Mouse (Mus musculus) limb, embryonic 10.5 days (tissue): ENCODE results near the gene Chd4. TPM values are rescaled to one million over a fixed set of nuclear protein-coding genes. Genes with fewer than 3 reads are reported as not detected.
A peak's percentile ranks its signal among the peaks of the same experiment; 100 is the strongest.

Experiments used
- DNase-seq: peaks from one replicate; pipeline ENCODE4 v3.0.0-alpha.2; 2017; ENCODE audit warnings: low spot score
- H3K27ac ChIP-seq: fragments of 300-500 bp; sonication (generic); 2 replicates; pipeline ENCODE4 v1.5.1; 2016; ENCODE audit warnings: mild to moderate bottlenecking
- H3K27me3 ChIP-seq: fragments of 300-500 bp; sonication (generic); 2 replicates; pipeline ENCODE4 v1.6.1; 2016; ENCODE audit warnings: low read depth, mild to moderate bottlenecking; ENCODE audit not compliant: poor library complexity, severe bottlenecking
- H3K36me3 ChIP-seq: fragments of 300-500 bp; sonication (generic); 2 replicates; pipeline ENCODE4 v1.6.1; 2016; ENCODE audit warnings: mild to moderate bottlenecking, moderate library complexity
- H3K4me1 ChIP-seq: fragments of 300-500 bp; sonication (generic); 2 replicates; pipeline ENCODE4 v1.6.1; 2016
- H3K4me3 ChIP-seq: fragments of 300-500 bp; sonication (generic); 2 replicates; pipeline ENCODE4 v1.5.1; 2016; ENCODE audit warnings: mild to moderate bottlenecking, moderate library complexity
- H3K9me3 ChIP-seq: fragments of 300-500 bp; sonication (generic); replicated peaks from 2 replicates; pipeline ENCODE4 v1.6.1; 2016; ENCODE audit warnings: mild to moderate bottlenecking
- WGBS: fragments of 180-500 bp; shearing (Covaris S2); methylation state at CpG from one replicate; pipeline ENCODE4 v1.1.7; 2016; 5-methylcytosine and 5-hydroxymethylcytosine counted together
- polyA plus RNA-seq: library from polyadenylated mRNA; unstranded; fragments of >200 nt; fragmentation: Nextera tagmentation; extraction: Ambion mirVana; gene quantifications from 2 replicates; pipeline ENCODE4 v1.2.1, GENCODE M21; 2016

Gene Chd4
- polyA plus RNA-seq, 1 experiment from 2014 or later = 109 TPM

GRCm38 (mm10) chr6:125148251-125148925 is 52.6 kb downstream of the Chd4 start:
- Histone ChIP-seq H3K27ac (peak overlapping the region; percentile 64; the same call in 1 of the 2 replicates), H3K9me3 (no peaks in the 10 kb centered on the region), H3K36me3 (peaks cover 75% of the 10 kb centered on the region), H3K4me1 (peaks cover 57% of the 10 kb centered on the region), H3K4me3 (no peak overlapping the region; the same call in 1 of the 2 replicates), H3K27me3 (no peaks in the 10 kb centered on the region)
- no peak for DNase-seq
- WGBS = 81% methylated on average over 18 of the region's 18 CpGs

- H3K27me3 ChIP-seq = no peaks in the 10 kb centered on the region
- H3K9me3 ChIP-seq = no peaks in the 10 kb centered on the region
- peak overlapping the region; percentile 10; the same call in 1 of the 2 replicates for H3K4me3 ChIP-seq
- 81% methylated on average over 16 of the region's 16 CpGs for WGBS
- H3K27ac ChIP-seq = peak overlapping the region; percentile 64
- no peak for DNase-seq
- H3K4me1 ChIP-seq = peaks cover 54% of the 10 kb centered on the region
- H3K36me3 ChIP-seq = peaks cover 75% of the 10 kb centered on the region
These were observed 53.3 kb downstream of the Chd4 start for GRCm38 (mm10) chr6:125148926-125149568.

DNA sequence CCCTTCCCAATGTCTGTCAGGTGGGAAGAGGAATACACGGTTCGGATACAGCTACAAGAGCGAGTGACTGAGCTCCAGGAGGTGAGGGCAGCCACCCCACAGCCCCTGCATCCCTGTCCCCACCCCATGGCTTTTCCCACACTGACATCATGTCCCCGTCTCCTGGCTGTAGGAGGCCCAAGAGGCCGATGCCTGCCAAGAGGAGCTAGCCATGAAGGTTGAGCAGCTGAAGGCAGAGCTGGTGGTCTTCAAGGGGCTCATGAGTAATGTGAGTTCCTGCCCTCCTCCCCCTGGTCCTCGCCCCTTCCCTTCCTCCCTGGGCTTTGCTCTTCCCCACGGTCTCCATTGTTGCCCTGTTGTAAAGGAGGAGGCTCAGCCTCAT is 53.8 kb downstream of the Chd4 start:
- Histone ChIP-seq H3K36me3 (peaks cover 71% of the 10 kb centered on the region), H3K27ac (peak overlapping the region; percentile 64)

DNA sequence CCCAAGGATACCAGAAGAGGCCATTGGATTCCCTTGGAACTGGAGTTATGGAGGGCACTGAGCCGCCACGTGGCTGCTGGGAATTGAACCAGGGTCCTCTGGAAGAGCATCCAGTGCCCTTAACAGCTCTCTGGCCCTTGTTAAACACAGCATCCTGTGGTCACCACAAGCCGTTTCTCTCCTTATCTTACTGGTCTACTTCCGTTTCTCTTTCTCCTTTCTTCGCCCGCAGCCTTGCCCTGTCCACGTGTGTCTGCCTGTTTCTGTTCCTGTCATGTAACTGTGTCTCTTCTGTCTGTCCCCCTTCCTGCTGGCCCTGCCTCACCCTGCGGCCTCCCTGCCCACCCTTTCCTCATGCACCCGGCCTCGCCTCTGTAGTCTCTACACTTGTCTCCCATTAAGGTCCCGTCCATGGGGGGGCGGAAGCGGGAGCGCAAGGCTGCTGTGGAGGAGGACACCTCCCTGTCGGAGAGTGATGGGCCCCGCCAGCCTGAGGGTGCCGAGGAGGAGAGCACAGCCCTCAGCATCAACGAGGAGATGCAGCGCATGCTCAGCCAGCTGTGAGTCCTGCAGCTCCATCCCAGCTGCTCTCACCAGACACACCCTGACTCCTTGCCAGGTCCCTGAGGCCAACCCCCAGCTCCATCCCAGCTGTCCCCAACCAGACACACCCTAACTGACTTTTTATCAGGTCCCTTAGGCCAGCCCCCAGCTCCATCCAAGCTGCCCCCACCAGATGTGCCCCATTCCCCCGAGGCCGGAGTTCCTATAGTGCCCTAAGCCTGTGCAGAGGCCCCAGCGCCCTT is 56.6 kb downstream of the Chd4 start:
- peaks cover 89% of the 10 kb centered on the region for H3K36me3 ChIP-seq
- DNase-seq = no peak
- H3K27ac ChIP-seq = no peak overlapping the region
- 88% methylated on average over 22 of the region's 22 CpGs for WGBS
- H3K27me3 ChIP-seq = no peaks in the 10 kb centered on the region
- H3K9me3 ChIP-seq = no peaks in the 10 kb centered on the region
- H3K4me1 ChIP-seq = peaks cover 22% of the 10 kb centered on the region
- H3K4me3 ChIP-seq = no peak overlapping the region

More for the DNA sequence above, 53.8 kb downstream of the Chd4 start:
- H3K27me3 ChIP-seq = no peaks in the 10 kb centered on the region
- no peaks in the 10 kb centered on the region for H3K9me3 ChIP-seq
- no peak for DNase-seq
- WGBS = 70% methylated on average over 7 of the region's 7 CpGs
- H3K4me1 ChIP-seq = peaks cover 48% of the 10 kb centered on the region
- no peak overlapping the region for H3K4me3 ChIP-seq

- Histone ChIP-seq H3K27ac (no peak overlapping the region), H3K9me3 (no peaks in the 10 kb centered on the region), H3K36me3 (peaks cover 91% of the 10 kb centered on the region), H3K4me1 (peaks cover 16% of the 10 kb centered on the region), H3K4me3 (no peak overlapping the region), H3K27me3 (no peaks in the 10 kb centered on the region)
- DNase-seq = no peak
- WGBS = 89% methylated on average over 5 of the region's 5 CpGs
These were observed 57.2 kb downstream of the Chd4 start for GRCm38 (mm10) chr6:125153018-125153389.

DNA sequence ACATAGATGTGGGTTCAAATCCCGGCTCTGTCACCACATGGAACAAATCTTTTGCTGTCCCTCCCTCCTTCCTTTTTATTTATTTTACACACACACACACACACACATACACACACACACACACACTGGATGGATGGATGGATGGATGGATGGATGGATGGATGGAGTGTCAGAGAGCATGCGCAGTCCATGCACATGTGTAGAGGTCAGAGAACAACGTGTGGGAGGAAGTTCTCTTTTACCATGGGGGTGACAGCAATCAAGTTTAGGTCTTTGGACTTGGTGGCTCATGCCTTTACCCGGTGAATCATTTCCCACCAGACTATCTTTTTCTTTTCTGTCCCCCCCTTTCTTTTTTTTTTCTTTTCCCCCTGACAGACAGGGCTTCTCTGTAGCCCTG is 57.9 kb downstream of the Chd4 start:
- H3K36me3 ChIP-seq = peaks cover 89% of the 10 kb centered on the region
- peaks cover 9% of the 10 kb centered on the region for H3K4me1 ChIP-seq
- H3K27me3 ChIP-seq = no peaks in the 10 kb centered on the region
- H3K9me3 ChIP-seq = no peaks in the 10 kb centered on the region
- no peak for DNase-seq
- WGBS = 93% methylated on average over 4 of the region's 4 CpGs
- H3K4me3 ChIP-seq = no peak overlapping the region
- no peak overlapping the region for H3K27ac ChIP-seq

DNA sequence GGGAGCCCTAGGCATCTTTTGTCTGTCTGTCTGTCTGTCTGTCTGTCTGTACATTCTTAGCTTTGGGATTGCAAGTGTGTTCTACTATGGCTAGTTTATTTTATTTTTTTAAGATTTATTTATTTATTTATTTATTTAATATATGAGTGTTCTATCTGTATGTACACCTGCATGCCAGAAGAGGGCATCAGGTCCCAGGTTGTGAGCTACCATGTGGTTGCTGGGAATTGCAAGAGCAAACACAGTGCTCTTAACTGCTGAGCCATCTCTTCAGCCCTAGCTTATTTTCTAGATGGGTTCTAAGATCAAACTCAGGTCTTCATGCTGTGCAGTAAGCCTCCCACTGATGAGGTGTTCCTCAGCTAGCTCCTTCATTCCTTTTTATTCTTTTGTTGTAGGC is 58.8 kb downstream of the Chd4 start:
- H3K27me3 ChIP-seq = no peaks in the 10 kb centered on the region
- H3K4me1 ChIP-seq = 0 out of 2 replicates have a peak, but pooled peaks cover under 1% of the 10 kb centered on the region
- no peaks in the 10 kb centered on the region for H3K9me3 ChIP-seq
- no peak for DNase-seq
- no peak overlapping the region for H3K27ac ChIP-seq
- H3K4me3 ChIP-seq = no peak overlapping the region
- peaks cover 89% of the 10 kb centered on the region for H3K36me3 ChIP-seq

- H3K9me3 ChIP-seq = no peaks in the 10 kb centered on the region
- no peak overlapping the region for H3K4me3 ChIP-seq
- H3K4me1 ChIP-seq = no peaks in the 10 kb centered on the region
- H3K27me3 ChIP-seq = no peaks in the 10 kb centered on the region
- WGBS = 90% methylated on average over 8 of the region's 8 CpGs
- H3K36me3 ChIP-seq = peaks cover 91% of the 10 kb centered on the region
- DNase-seq = no peak
- H3K27ac ChIP-seq = no peak overlapping the region
These were observed 59.5 kb downstream of the Chd4 start for GRCm38 (mm10) chr6:125155262-125155661.

GRCm38 (mm10) chr6:125156491-125156890 is 60.7 kb downstream of the Chd4 start:
- peaks cover 11% of the 10 kb centered on the region; the same call in 1 of the 2 replicates for H3K4me1 ChIP-seq
- H3K36me3 ChIP-seq = peaks cover 91% of the 10 kb centered on the region
- H3K27ac ChIP-seq = no peak overlapping the region
- DNase-seq = no peak
- WGBS = 85% methylated on average over 3 of the region's 3 CpGs
- no peak overlapping the region for H3K4me3 ChIP-seq
- no peaks in the 10 kb centered on the region for H3K9me3 ChIP-seq
- H3K27me3 ChIP-seq = no peaks in the 10 kb centered on the region

- Histone ChIP-seq H3K4me1 (peaks cover 13% of the 10 kb centered on the region), H3K27me3 (no peaks in the 10 kb centered on the region), H3K27ac (no peak overlapping the region), H3K4me3 (no peak overlapping the region), H3K36me3 (peaks cover 91% of the 10 kb centered on the region), H3K9me3 (no peaks in the 10 kb centered on the region)
- DNase-seq = no peak
- WGBS = 84% methylated on average over 7 of the region's 7 CpGs
These were observed 61.3 kb downstream of the Chd4 start for GRCm38 (mm10) chr6:125156903-125157614.

DNA sequence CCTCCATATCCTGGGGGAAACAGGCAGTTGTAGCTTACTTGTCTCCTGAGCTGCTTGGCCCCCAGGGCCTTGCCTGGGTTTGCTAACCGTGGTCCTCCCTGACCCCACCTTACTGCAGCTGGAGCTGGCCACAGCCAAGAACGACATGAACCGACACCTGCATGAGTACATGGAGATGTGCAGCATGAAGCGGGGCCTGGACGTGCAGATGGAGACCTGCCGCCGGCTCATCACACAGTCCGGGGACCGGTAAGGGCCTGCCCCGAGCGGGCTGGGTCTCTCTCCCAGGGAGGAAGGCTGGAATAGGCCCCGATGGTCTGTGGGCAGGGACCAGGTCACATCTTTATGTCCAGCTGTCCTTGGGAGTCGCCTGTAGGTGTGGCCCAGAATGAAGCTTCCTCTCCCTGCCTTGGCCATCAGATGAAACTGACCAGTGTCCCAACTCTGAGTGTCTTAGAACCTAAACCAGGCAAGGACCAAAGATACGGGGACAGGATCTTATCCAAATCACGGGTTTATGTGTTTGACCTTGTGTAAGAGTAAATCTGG is 63.2 kb downstream of the Chd4 start:
- WGBS = 93% methylated on average over 15 of the region's 15 CpGs
- Histone ChIP-seq H3K4me3 (no peak overlapping the region), H3K4me1 (peaks cover 27% of the 10 kb centered on the region), H3K9me3 (no peaks in the 10 kb centered on the region), H3K36me3 (peaks cover 90% of the 10 kb centered on the region), H3K27me3 (no peaks in the 10 kb centered on the region), H3K27ac (no peak overlapping the region)
- DNase-seq = no peak

DNA sequence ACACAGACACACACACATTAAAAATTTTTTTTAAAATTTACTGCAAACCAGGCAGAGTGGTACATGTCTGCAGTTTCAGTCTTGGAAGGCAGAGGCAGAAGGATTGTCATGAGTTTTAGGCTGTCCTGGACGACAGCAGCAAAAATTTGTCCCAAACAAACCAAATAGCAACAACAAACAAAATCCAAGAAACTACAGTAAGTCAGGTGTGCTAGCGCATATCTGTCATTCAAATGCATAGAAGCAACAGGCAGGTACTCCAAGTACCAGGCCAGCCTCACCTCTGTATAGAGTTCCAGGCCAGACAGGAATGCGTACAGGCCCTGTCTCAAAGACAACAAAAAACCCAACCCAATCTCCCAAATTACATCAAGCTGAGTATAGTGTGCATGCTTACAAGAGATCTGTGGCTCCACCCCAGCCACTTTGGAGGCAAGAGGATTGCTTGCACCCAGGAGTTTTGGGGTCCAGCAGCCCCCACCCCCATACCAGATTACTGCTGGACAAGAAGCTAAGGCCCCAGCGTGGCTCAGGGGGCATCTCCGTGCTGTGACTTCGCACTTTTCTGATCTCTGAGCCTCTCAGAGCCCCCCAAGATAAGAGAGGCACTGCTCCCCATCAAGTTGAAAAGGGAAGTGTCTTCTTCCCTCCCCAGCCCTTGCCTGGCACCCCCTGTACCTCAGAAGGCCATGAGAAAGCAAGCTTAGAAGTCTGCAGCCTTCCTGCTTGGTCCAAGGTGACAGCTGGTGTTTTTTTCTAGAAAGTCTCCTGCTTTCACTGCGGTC is 64.2 kb downstream of the Chd4 start:
- Histone ChIP-seq H3K36me3 (peaks cover 95% of the 10 kb centered on the region), H3K4me3 (no peak overlapping the region), H3K4me1 (peaks cover 29% of the 10 kb centered on the region), H3K9me3 (no peaks in the 10 kb centered on the region), H3K27me3 (no peaks in the 10 kb centered on the region), H3K27ac (no peak overlapping the region)
- 88% methylated on average over 7 of the region's 7 CpGs for WGBS
- no peak for DNase-seq
